Mouse (Mus musculus) macrophage (primary cell): ENCODE data around the gene Zgpat. TPM values are rescaled to one million over a fixed set of nuclear protein-coding genes. Genes with fewer than 3 reads are reported as not detected.

Source experiments
- H3K27ac ChIP-seq: fragments of 350-480 bp; formaldehyde crosslinking; 2 replicates; pipeline ENCODE4 v1.9.0; 2021
- H3K36me3 ChIP-seq: fragments of 350-480 bp; formaldehyde crosslinking; 2 replicates; pipeline ENCODE4 v1.9.0; 2021; ENCODE audit errors: inconsistent target
- H3K4me3 ChIP-seq: fragments of 350-480 bp; formaldehyde crosslinking; 2 replicates; pipeline ENCODE4 v1.9.0; 2021; ENCODE audit errors: inconsistent target
- H3K79me2 ChIP-seq: fragments of 350-480 bp; formaldehyde crosslinking; 2 replicates; pipeline ENCODE4 v1.9.0; 2021; ENCODE audit errors: inconsistent target
- WGBS: methylation state at CpG from one replicate; pipeline ENCODE4 v1.1.7; 2026; ENCODE audit warnings: inconsistent platforms; ENCODE audit not compliant: missing documents; 5-methylcytosine and 5-hydroxymethylcytosine counted together
- polyA plus RNA-seq: library from polyadenylated mRNA; stranded (reverse); fragments of 250-400 nt; gene quantifications from 3 replicates; pipeline ENCODE4 v1.2.4, GENCODE M21; 2018; ENCODE audit warnings: inconsistent platforms
- total RNA-seq, 78 experiments: library from RNA; depleted of rRNA; stranded (reverse); fragments of 250-400 nt; gene quantifications; 1 replicate in 9 of 78; 2 replicates in 24 of 78; 3 replicates in 43 of 78; 4 replicates in 2 of 78; pipeline ENCODE4 v1.2.4; 2018; ENCODE audit warnings: inconsistent platforms in 56 of 78

The Zgpat gene
- total RNA-seq (2018; cell fraction: chromatin; rRNA removed) = 100 to 1,000 TPM in 13 of 26 experiments, 10 to 100 TPM in 13; 56.0 to 180 (median 98.4) TPM
- total RNA-seq (2018; cell fraction: cytosol; rRNA removed) = 10 to 100 TPM; 10.8 to 20.2 (median 15.4) TPM
- 100 to 1,000 TPM in 5 of 26 experiments, 10 to 100 TPM in 21; 31.4 to 115 (median 62.2) TPM for total RNA-seq (2018; cell fraction: nucleus; rRNA removed)
- 13.7 to 17.8 TPM (median 17.3 TPM) in 3 replicates for polyA plus RNA-seq

- Histone ChIP-seq H3K27ac (peak within 1 kb of the TSS; percentile 58), H3K79me2 (peaks cover 66% of the 10 kb centered on the region), H3K36me3 (peaks cover 38% of the 10 kb centered on the region), H3K4me3 (peak within 1 kb of the TSS; percentile 84)
- WGBS = 2% methylated on average over 64 of the region's 71 CpGs
These were observed at the start of gene Zgpat, which contains the start of gene Arfrp1 for GRCm38 (mm10) chr2:181364860-181365596. Gene Zgpat (plus strand): TSS chr2:181364928. Gene Arfrp1 (minus strand): TSS chr2:181365404.

DNA sequence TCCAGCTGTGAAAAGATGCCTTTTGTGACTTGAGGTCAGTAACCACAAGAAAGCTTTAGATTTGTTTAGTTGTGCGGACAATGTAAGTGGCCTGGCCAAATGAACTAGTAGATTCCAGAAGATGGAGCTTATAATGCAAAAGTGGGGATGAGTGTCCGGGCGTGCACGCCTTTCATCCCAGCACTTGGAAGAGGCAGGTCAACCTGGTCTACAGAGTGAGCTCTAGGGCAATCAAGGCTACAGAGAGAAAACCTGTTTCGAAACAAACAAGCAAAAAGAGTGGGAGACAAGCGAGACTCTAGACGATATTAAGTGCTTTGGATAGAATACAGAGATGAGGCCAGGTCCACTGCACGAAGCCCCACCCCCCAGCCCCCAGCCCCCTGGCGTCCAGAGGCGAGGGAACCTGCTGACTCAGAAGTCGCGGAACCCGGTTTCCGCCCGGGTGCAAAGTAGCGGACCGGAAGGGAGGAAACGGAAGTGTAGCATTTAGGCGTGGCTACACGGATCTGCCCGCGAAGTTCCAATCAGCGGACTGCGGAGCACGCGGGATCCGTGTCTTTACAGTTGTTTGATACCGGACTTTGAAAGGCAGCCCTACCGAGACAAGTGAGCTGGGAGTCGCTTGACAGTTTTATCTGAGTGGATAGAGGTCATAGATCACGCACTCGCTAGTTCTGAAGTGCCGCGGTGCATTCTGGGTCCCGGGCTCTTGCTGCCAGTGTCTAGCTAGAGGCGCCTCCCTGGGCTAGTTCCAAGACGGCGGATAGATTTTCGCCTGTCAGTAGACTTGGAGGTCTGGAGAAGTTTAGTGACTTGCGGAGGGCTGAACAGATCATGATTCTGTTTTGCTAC is 45.3 kb upstream of the Zgpat start, which contains the start of gene Rtel1:
TSS of gene Rtel1 (plus strand) at position 492 of the 855 bp plus-strand sequence.
- peak within 1 kb of the TSS; percentile 61 for H3K27ac ChIP-seq
- H3K36me3 ChIP-seq = peaks cover 10% of the 10 kb centered on the region; the same call in 1 of the 2 replicates
- H3K79me2 ChIP-seq = no peaks in the 10 kb centered on the region
- H3K4me3 ChIP-seq = peak within 1 kb of the TSS; percentile 67
- 4% methylated on average over 40 of the region's 40 CpGs for WGBS

GRCm38 (mm10) chr2:181320103-181320499 is 44.6 kb upstream of the Zgpat start:
- Histone ChIP-seq H3K27ac (peak overlapping the region; percentile 61), H3K4me3 (peak overlapping the region; percentile 67), H3K79me2 (no peaks in the 10 kb centered on the region), H3K36me3 (peaks cover 10% of the 10 kb centered on the region; the same call in 1 of the 2 replicates)
- 10% methylated on average over 7 of the region's 7 CpGs for WGBS

- H3K27ac ChIP-seq = no peak overlapping the region
- H3K79me2 ChIP-seq = no peaks in the 10 kb centered on the region
- 96% methylated on average over 5 of the region's 5 CpGs for WGBS
- no peak overlapping the region for H3K4me3 ChIP-seq
- peaks cover 10% of the 10 kb centered on the region; the same call in 1 of the 2 replicates for H3K36me3 ChIP-seq
These were observed 42.6 kb upstream of the Zgpat start for GRCm38 (mm10) chr2:181322136-181322535.

DNA sequence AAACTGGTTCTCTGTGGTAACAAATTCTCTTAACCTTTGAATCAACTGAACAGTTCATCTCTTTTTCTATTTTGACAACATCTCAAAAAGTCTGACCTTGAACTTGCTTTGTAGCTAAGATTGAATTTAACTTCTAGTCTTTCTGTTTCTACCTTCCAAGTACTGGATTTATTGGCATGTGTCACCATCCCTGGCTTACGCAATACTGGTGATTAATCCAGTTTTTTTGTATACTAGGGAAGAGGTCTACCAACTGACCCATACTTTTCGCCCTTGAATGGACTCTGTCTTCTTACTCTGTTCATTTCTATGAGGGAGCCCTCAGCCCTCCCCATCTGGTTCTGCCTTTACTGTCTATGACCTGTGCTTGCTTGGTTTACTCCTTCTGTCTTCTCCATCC is 38.6 kb upstream of the Zgpat start:
- H3K27ac ChIP-seq = no peak overlapping the region
- H3K4me3 ChIP-seq = no peak overlapping the region
- peaks cover 10% of the 10 kb centered on the region; the same call in 1 of the 2 replicates for H3K36me3 ChIP-seq
- H3K79me2 ChIP-seq = no peaks in the 10 kb centered on the region
- WGBS = 95% methylated on average over 2 of the region's 2 CpGs

GRCm38 (mm10) chr2:181332542-181332941 is 32.2 kb upstream of the Zgpat start:
- Histone ChIP-seq H3K4me3 (no peak overlapping the region), H3K36me3 (no peaks in the 10 kb centered on the region), H3K27ac (no peak overlapping the region), H3K79me2 (no peaks in the 10 kb centered on the region)

GRCm38 (mm10) chr2:181334023-181334422 is 30.7 kb upstream of the Zgpat start:
- H3K4me3 ChIP-seq = no peak overlapping the region
- no peaks in the 10 kb centered on the region for H3K79me2 ChIP-seq
- H3K27ac ChIP-seq = no peak overlapping the region
- no peaks in the 10 kb centered on the region for H3K36me3 ChIP-seq
- WGBS = 67% methylated on average over 3 of the region's 3 CpGs

DNA sequence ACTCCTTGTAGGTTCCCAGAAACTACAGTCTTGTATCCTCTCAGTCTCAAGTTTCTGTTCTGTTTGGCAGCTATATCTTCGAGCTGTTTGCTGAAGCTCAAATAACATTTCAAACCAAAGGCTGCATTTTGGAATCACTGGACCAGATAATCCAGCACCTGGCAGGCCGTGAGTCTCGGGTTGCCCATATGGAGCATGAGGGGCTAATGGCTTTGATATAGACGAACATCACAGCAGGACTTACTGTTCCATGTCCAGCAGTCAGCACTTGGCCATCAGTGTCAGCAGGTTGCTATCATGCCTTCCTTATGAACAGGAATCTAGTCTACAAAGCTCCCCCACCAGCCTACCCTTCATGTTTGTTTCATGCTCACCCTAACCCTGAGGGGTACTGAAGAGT is 24.3 kb upstream of the Zgpat start:
- WGBS = 95% methylated on average over 4 of the region's 4 CpGs
- H3K36me3 ChIP-seq = no peaks in the 10 kb centered on the region; the same call in 1 of the 2 replicates
- no peak overlapping the region for H3K27ac ChIP-seq
- no peaks in the 10 kb centered on the region for H3K79me2 ChIP-seq
- no peak overlapping the region for H3K4me3 ChIP-seq

GRCm38 (mm10) chr2:181342766-181343165 is 22.0 kb upstream of the Zgpat start:
- no peak overlapping the region for H3K27ac ChIP-seq
- H3K36me3 ChIP-seq = no peaks in the 10 kb centered on the region; the same call in 1 of the 2 replicates
- WGBS = 95% methylated on average over 5 of the region's 6 CpGs
- no peak overlapping the region for H3K4me3 ChIP-seq
- no peaks in the 10 kb centered on the region for H3K79me2 ChIP-seq

GRCm38 (mm10) chr2:181356780-181357179 is 7.9 kb upstream of the Zgpat start:
- WGBS = 96% methylated on average over 3 of the region's 3 CpGs
- Histone ChIP-seq H3K4me3 (no peak overlapping the region), H3K27ac (no peak overlapping the region), H3K36me3 (peaks cover 49% of the 10 kb centered on the region), H3K79me2 (no peaks in the 10 kb centered on the region)

- Histone ChIP-seq H3K36me3 (peaks cover 38% of the 10 kb centered on the region), H3K4me3 (peak overlapping the region; percentile 84), H3K79me2 (peaks cover 55% of the 10 kb centered on the region), H3K27ac (no peak overlapping the region)
- WGBS = 80% methylated on average over 3 of the region's 3 CpGs
These were observed 782 bp upstream of the Zgpat start for GRCm38 (mm10) chr2:181363946-181364345.

DNA sequence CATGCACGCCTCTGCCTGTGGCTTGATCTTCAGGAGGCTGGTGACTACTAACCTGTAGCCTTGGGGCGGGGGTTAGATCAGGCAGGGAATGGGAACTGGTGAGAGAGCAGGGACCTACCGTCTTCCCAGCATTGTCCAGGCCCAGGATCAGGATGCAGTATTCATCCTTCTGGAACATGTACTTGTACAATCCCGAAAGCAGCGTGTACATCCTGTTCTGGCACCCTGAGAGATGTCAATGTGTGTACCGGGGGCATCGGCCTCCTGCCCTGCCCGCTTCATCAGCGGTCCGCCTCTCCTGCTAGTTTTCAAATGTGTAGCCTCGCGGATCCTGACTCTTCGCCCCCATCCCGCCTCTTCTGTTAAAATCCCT is 255 bp upstream of the Zgpat start:
- peak overlapping the region; percentile 84 for H3K4me3 ChIP-seq
- peak overlapping the region; percentile 39 for H3K27ac ChIP-seq
- H3K36me3 ChIP-seq = peaks cover 38% of the 10 kb centered on the region
- H3K79me2 ChIP-seq = peaks cover 60% of the 10 kb centered on the region
- WGBS = 11% methylated on average over 14 of the region's 14 CpGs

- 0% methylated on average over 20 of the region's 20 CpGs for WGBS
- Histone ChIP-seq H3K79me2 (peaks cover 72% of the 10 kb centered on the region), H3K4me3 (peak overlapping the region; percentile 83), H3K36me3 (peaks cover 35% of the 10 kb centered on the region), H3K27ac (peak overlapping the region; percentile 58)
These were observed 937 bp downstream of the Zgpat start for GRCm38 (mm10) chr2:181365655-181366075.

DNA sequence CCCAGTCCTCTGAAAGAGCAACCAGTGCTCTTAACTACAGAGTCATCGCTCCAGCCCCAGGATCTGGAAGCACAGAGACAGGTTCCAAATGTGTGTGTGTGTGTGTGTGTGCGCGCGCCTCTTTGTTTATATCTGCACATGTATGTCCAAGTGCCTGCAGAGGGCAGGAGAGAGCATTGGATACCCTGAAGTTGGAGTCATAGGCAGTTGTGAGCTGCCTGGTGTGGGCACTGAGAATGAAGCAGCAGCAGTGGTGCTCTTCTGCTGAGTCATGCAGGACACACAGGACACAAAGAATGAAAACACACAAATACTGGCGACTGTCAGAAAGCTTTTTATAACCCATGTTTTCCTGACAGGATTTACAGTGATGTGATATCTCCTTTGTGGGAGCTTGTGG is 5.3 kb downstream of the Zgpat start:
- Histone ChIP-seq H3K27ac (no peak overlapping the region), H3K36me3 (peaks cover 14% of the 10 kb centered on the region; the same call in 1 of the 2 replicates), H3K4me3 (no peak overlapping the region), H3K79me2 (peaks cover 96% of the 10 kb centered on the region)
- WGBS = 100% methylated on average over 5 of the region's 5 CpGs
